Mouse (Mus musculus) skeletal muscle tissue, adult 2 months (tissue): Measurements from ENCODE around the gene Ccdc91.

Source experiments
- DNase-seq: peaks from one replicate; pipeline ENCODE4 v3.0.0-alpha.2; 2012; ENCODE audit warnings: low read depth, low spot score

Gene Ccdc91

GRCm38 (mm10) chr6:147475727-147476613 lies at the start of gene Ccdc91:
Ccdc91 (plus strand) TSS chr6:147475828.
- peak; percentile 90 for DNase-seq

- DNase-seq, result no peak
These were observed 48.6 kb upstream of the Ccdc91 start for GRCm38 (mm10) chr6:147426927-147427487.

- DNase-seq, result no peak
These were observed 19.9 kb upstream of the Ccdc91 start for GRCm38 (mm10) chr6:147455775-147456174.

DNA sequence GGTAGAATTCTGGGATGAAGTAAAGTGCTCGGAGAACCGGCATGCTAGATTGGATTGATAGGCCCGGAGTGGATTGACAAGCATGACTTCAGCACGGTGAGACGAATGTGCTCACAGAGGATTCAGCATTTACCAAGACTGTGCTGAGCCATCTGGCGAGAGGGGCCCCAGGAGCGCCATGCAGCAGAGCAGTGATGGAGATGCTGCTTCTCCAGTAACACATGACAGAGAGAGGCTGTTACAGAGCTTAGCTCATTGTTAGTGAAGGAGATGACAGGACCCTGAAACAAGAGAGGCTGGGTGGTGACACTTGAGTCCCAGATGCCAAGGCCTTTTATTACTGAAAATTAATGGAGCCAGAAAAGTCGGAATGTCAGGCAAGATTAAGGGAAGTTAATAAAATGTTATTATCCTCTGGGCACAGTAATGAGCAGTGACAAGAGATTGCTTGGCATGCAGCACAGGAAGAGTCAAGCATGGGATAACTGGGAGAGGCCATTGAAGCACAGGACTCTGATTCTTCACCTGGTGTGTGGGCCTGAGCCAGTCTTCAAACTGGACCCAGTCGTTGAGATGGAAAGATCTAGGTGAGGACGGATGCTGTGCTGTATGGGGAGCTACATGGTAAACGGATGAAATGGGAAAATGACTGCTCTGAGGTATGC lies 16.9 kb upstream of the Ccdc91 start:
- DNase-seq, result no peak

DNA sequence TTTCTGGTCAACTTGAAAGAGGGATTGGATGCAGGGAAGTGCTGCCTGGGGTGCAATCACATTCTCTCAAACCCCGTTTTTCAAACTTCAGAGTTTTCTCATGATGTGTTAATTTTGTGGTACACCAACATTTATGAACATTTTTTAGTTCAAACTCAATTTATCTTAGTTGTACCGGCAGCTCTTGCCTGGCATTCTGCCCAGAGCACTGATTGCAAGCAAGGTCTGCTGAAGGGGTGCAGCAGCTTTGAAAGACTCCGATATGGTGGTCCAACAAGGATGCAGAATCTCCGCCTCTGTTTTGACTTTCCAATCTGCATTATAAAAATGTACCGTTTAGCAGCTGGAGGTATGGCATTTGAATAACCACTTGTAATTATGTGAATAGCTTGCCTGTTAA lies 5.6 kb upstream of the Ccdc91 start:
- no peak for DNase-seq

- peak; percentile 50 for DNase-seq
These were observed 5.5 kb downstream of the Ccdc91 start for GRCm38 (mm10) chr6:147481141-147481540.

DNA sequence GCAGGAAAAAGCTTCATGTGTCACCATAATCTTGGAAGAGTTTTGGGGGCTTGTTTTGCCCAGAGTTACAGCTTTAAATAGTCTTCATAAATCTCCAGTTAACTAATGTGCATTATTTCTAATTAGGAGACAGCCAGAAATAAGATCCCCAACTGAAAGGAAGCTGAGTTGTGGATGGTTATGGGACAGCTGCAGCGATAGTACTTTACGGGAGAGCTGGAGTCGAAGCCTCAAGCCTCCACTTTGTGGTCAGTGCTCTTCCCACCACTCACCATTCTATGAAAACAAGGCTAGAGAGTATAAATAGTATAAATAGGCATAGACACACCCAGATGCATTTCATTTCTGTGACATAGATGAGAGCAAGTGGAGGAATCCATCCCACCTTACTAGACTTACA lies 14.5 kb downstream of the Ccdc91 start:
- DNase-seq, result no peak

DNA sequence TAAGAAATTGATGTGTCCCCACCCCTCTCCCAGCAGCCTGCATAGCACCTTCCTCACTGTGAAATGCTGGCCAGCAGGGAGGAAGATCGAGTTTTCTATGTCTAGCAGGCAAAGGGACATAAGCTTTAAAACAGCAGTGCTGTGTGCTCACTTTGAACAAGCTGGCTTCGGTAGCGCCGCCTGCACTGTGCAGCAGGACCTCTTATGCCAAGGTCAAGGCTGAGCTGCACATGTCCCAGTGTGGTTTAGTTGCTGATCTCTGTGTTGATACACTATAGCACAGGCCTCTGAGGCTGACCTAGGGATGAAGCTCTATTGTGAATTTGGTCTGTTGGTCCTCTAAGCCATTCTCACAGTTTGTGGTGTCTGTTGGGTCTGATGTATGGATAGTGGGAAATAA lies 16.9 kb downstream of the Ccdc91 start:
- DNase-seq, result no peak

GRCm38 (mm10) chr6:147501439-147501838 lies 25.8 kb downstream of the Ccdc91 start:
- DNase-seq, result peak; percentile 88

DNA sequence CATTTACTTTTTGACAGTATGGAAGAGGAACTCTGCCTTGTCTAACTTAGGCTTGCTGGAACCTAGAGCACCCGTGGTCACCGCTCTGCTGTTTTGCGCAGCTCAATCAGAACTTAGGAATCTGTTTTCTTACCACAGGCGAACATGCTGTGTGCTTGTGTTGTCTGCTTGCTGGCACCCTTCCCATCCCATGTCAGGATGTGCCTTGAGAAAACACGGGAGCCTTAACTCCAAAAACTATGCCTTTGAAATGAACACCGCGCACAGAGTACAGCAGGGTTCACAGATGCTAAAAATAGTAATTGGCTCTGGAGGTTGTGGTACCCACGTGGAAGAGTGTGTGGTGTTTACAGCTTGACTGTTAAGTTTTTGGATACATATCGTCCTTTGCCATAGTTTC lies 30.4 kb downstream of the Ccdc91 start:
- peak; percentile 88 for DNase-seq

DNA sequence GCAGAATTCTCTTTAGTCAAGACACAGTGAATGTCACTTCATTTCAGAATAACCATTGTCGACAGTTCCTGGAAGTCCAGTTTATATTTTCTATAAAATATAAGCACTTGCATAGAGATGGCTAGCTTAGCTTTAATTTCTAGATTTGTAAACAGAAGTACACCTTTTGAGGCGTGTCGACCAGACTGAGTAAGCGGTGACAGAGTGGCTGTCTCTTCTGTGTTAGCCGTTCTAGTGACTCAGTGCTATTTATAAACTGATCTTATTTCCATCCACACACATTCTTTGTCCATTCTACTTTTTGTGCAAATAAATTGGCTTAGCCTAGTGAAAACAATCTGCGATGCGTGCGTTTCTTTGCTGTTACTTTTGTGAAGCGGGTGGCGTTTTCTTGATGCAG lies 30.9 kb downstream of the Ccdc91 start:
- DNase-seq, result peak; percentile 31

DNA sequence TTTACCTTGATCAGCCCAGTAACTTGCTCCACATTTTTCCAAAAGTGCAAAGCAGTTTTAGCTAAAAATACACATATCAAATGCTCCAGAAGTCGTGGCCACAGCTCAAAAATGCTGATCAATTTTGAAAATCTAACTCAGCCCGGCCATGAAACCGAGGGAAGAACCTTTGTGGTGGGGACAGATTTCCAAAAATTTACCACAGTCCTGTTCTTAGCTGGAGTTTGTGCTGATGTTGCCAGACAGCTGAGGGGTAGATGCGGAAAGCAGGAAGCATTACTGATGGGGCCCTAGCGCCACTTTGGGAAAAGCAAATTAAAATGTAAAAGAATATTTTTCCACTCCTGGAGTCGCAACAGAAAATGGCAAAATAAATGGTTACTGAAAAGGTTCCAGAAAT lies 31.6 kb downstream of the Ccdc91 start:
- no peak for DNase-seq

- no peak for DNase-seq
These were observed 34.9 kb downstream of the Ccdc91 start for GRCm38 (mm10) chr6:147510516-147510915.

GRCm38 (mm10) chr6:147517909-147518308 lies 42.3 kb downstream of the Ccdc91 start:
- no peak for DNase-seq

GRCm38 (mm10) chr6:147525236-147525635 lies 49.6 kb downstream of the Ccdc91 start:
- no peak for DNase-seq

- no peak for DNase-seq
These were observed 59.3 kb downstream of the Ccdc91 start for GRCm38 (mm10) chr6:147534971-147535370.

- no peak for DNase-seq
These were observed 62.6 kb downstream of the Ccdc91 start for GRCm38 (mm10) chr6:147538236-147538635.

DNA sequence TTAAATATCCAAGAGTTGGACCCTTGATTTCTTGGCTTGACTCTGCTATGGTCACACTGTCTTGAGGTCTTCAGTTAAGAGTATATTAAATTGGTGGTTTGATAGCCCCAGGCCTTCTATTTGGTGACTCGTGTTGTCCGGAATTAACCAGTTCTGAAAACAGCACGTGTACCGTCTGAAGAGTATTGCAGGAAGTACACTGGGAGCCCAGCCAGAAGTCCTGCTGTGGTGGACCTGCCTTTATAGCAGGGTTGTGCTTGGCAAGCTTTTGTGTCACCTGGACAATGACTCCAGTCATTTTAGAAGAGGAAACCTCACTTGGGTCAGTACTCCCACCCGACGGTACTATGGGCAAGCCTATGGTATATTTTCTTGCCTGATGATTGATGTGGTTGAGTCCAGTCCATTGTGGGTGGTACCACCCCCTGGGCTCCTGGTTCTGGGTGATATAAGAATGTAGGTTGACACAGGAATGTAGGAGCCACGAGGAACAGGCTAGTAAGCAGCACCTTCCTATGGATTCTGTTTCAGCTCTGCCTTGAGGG lies 63.5 kb downstream of the Ccdc91 start:
- DNase-seq, result no peak

- DNase-seq, result no peak
These were observed 65.3 kb downstream of the Ccdc91 start for GRCm38 (mm10) chr6:147540942-147541341.

GRCm38 (mm10) chr6:147555591-147555990 lies 80.0 kb downstream of the Ccdc91 start:
- peak; percentile 46 for DNase-seq

- no peak for DNase-seq
These were observed 83.7 kb downstream of the Ccdc91 start for GRCm38 (mm10) chr6:147559316-147559715.

- no peak for DNase-seq
These were observed 84.8 kb downstream of the Ccdc91 start for GRCm38 (mm10) chr6:147560436-147560835.
